Mouse (Mus musculus) limb, embryonic 14.5 days (tissue): ENCODE measurements around the gene Abca12. TPM values are rescaled to one million over a fixed set of nuclear protein-coding genes. Genes with fewer than 3 reads are reported as not detected.

Experiments
- ATAC-seq: fragments of 200-750 bp; cut with Nextera tagmentation; 2 replicates; pipeline ENCODE4 v1.8.0; 2017; ENCODE audit warnings: low read depth, moderate number of reproducible peaks, moderate TSS enrichment; ENCODE audit not compliant: low FRiP score
- DNase-seq: peaks from one replicate; pipeline ENCODE4 v3.0.0-alpha.2; 2015; ENCODE audit warnings: low spot score
- H3K27ac ChIP-seq: fragments of 300-500 bp; sonication (generic); replicated peaks from 2 replicates; pipeline ENCODE4 v1.5.1; 2014; ENCODE audit warnings: low read depth, mild to moderate bottlenecking, low read length, moderate library complexity, mixed read lengths
- H3K27me3 ChIP-seq: fragments of 300-500 bp; sonication (generic); 2 replicates; pipeline ENCODE4 v1.6.1; 2014; ENCODE audit warnings: low read length, mixed read lengths; ENCODE audit not compliant: control insufficient read depth, insufficient read depth
- H3K36me3 ChIP-seq: fragments of 300-500 bp; sonication (generic); 2 replicates; pipeline ENCODE4 v1.6.1; 2014; ENCODE audit warnings: mild to moderate bottlenecking, low read length, moderate library complexity, mixed read lengths; ENCODE audit not compliant: control insufficient read depth, insufficient read depth
- H3K4me1 ChIP-seq: fragments of 300-500 bp; sonication (generic); 2 replicates; pipeline ENCODE4 v1.6.1; 2014; ENCODE audit warnings: antibody characterized with exemption, low read length, mixed read lengths; ENCODE audit not compliant: control insufficient read depth, insufficient read depth
- H3K4me2 ChIP-seq: fragments of 300-500 bp; sonication (generic); replicated peaks from 2 replicates; pipeline ENCODE4 v1.6.1; 2014; ENCODE audit warnings: low read depth, mild to moderate bottlenecking, low read length, moderate library complexity; ENCODE audit not compliant: severe bottlenecking
- H3K4me3 ChIP-seq: fragments of 300-500 bp; sonication (generic); replicated peaks from 2 replicates; pipeline ENCODE4 v1.5.1; 2014; ENCODE audit warnings: low read length
- H3K9ac ChIP-seq: fragments of 300-500 bp; sonication (generic); 2 replicates; pipeline ENCODE4 v1.6.1; 2014; ENCODE audit warnings: mild to moderate bottlenecking, low read depth, low read length, moderate library complexity; ENCODE audit not compliant: severe bottlenecking
- H3K9me3 ChIP-seq: fragments of 300-500 bp; sonication (generic); 2 replicates; pipeline ENCODE4 v1.6.1; 2016; ENCODE audit warnings: low read length; ENCODE audit not compliant: control insufficient read depth
- POLR2A ChIP-seq: fragments of 200-500 bp; IDR thresholded peaks from 2 replicates; pipeline ENCODE4 v1.8.0; 2012; ENCODE audit warnings: inconsistent platforms, mild to moderate bottlenecking, moderate library complexity, borderline replicate concordance; ENCODE audit not compliant: insufficient read depth, insufficient read length; ENCODE audit errors: extremely low read depth
- WGBS: fragments of 180-500 bp; shearing (Covaris S2); extraction: QIAGEN DNeasy Blood & Tissue Kit; methylation state at CpG from one replicate; pipeline ENCODE4 v1.1.7; 2014; 5-methylcytosine and 5-hydroxymethylcytosine counted together
- polyA plus RNA-seq, 2 experiments: library from polyadenylated mRNA; depleted of rRNA in 1 of 2; stranded (reverse) in 1 of 2; unstranded in 1 of 2; fragments of >200 nt; fragmentation: Nextera tagmentation in 1 of 2; extraction: Ambion mirVana in 1 of 2; gene quantifications; 2 replicates each; pipeline versions ENCODE4 v1.2.1 to v1.2.3; 2012 to 2014

Abca12 gene
- polyA plus RNA-seq, 2 experiments, result 1.9 to 3.7 TPM

DNA sequence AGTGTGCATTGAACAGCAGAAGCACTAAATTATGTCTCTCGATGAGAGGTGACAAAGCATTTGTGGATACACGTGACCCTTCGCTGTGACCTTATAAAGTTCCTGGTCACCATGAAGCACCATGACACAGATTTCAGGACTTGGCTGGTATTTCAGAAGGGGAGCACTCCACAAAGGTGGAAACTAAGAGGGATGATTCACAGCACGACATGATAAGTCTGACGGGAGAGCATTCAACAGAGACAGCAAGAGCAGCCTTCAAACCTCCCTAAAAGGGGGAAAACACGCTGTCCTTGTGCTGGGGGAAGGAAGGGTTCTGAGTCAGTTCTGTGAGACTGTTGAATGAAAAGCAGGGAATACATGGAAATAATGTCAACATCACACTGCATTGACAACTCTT lies 218.5 kb downstream of the Abca12 start:
- no peak for TF ChIP-seq POLR2A
- ATAC-seq (no peak), DNase-seq (no peak)
- Histone ChIP-seq H3K9me3 (no peaks in the 10 kb centered on the region; the same call in 1 of the 2 replicates), H3K4me3 (no peak overlapping the region), H3K4me1 (no peaks in the 10 kb centered on the region), H3K4me2 (no peak overlapping the region), H3K27me3 (no peaks in the 10 kb centered on the region), H3K27ac (no peak overlapping the region), H3K36me3 (no peaks in the 10 kb centered on the region), H3K9ac (no peak overlapping the region)
- WGBS, result 89% methylated on average over 6 of the region's 6 CpGs

DNA sequence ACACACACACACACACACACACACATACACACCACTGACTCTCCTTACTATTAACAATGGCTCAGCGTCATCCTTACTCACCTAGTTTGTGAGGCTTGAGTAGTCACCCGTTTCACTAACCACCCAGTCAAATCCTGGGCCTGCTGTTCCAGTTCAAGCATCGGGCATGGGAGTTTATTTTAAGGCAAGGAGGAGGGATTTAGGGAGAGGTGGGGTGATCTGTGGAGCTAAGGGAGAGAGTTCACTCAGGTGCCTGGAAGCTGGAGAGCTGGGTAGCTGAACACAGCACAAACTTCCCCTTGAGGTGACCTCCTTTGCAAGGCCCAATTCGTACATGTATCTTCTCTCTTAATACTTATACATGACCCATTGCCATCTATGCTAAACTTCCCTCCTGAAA lies 219.4 kb downstream of the Abca12 start:
- Histone ChIP-seq H3K4me2 (no peak overlapping the region), H3K9ac (no peak overlapping the region), H3K36me3 (no peaks in the 10 kb centered on the region), H3K27ac (no peak overlapping the region), H3K4me3 (no peak overlapping the region), H3K9me3 (no peaks in the 10 kb centered on the region; the same call in 1 of the 2 replicates), H3K4me1 (no peaks in the 10 kb centered on the region), H3K27me3 (no peaks in the 10 kb centered on the region)
- DNase-seq (no peak), ATAC-seq (no peak)
- TF ChIP-seq POLR2A, result no peak
- WGBS, result 89% methylated on average over 4 of the region's 4 CpGs

DNA sequence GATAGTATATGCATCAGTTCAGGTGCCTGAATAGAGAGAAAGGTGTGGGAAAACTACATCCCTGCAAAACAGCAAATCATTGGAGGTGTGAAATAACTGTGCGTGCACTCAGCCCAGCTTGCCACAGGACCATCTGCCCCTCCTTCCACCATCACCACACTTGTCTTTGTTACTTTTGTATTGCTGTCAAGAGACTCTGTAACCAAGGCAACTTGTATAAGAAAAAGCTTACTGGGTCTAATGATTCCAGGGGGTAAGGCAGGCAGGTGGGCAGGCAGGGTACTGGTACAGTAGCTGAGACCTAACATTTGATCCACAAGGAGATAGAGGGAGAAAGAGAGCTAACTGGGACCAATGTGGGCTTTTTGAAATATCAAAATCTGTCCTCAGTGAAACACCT lies 220.8 kb downstream of the Abca12 start:
- no peaks in the 10 kb centered on the region for H3K4me1 ChIP-seq
- no peak for TF ChIP-seq POLR2A
- WGBS, result 90% methylated on average over 1 of the region's 1 CpGs
- H3K27ac ChIP-seq, result no peak overlapping the region
- H3K9me3 ChIP-seq, result no peaks in the 10 kb centered on the region; the same call in 1 of the 2 replicates
- no peak overlapping the region for H3K9ac ChIP-seq
- ATAC-seq (no peak), DNase-seq (no peak)
- no peak overlapping the region for H3K4me2 ChIP-seq
- H3K4me3 ChIP-seq, result no peak overlapping the region
- H3K36me3 ChIP-seq, result no peaks in the 10 kb centered on the region
- no peaks in the 10 kb centered on the region for H3K27me3 ChIP-seq

Other genes with a start within 250 kb of the Abca12 start
- 67.8 and 73.5 TPM in 2 replicates for gene Atic, start 142.2 kb upstream of the Abca12 start, polyA plus RNA-seq (2012; rRNA removed)
- gene Atic, start 142.2 kb upstream of the Abca12 start, polyA plus RNA-seq (2014; fragmentation: Nextera tagmentation; extraction: Ambion mirVana), result 56.0 and 59.3 TPM in 2 replicates
- gene Fn1, start 238.3 kb upstream of the Abca12 start, polyA plus RNA-seq (2012; rRNA removed), result 628 and 639 TPM in 2 replicates
- gene Fn1, start 238.3 kb upstream of the Abca12 start, polyA plus RNA-seq (2014; fragmentation: Nextera tagmentation; extraction: Ambion mirVana), result 232 and 252 TPM in 2 replicates